Mouse (Mus musculus) Muller cell, postnatal 12 days (primary cell): ENCODE measurements at regions not wholly inside any gene's neighbourhood (a gene's known extent, or its start where the extent isn't known, plus 50 kb on each side); places are given as distances from the start of the nearest gene placed in this dataset.

Experiments
- DNase-seq: peaks from one replicate; pipeline ENCODE4 v3.0.0-alpha.2; 2015; ENCODE audit errors: inconsistent ontology term

- peak; percentile 58 for DNase-seq
Observed at GRCm38 (mm10) chr14:39532689-39533088, 59.8 kb upstream of the Nrg3 start.
